Mouse (Mus musculus): ENCODE measurements around the gene Nhsl1.

DNA sequence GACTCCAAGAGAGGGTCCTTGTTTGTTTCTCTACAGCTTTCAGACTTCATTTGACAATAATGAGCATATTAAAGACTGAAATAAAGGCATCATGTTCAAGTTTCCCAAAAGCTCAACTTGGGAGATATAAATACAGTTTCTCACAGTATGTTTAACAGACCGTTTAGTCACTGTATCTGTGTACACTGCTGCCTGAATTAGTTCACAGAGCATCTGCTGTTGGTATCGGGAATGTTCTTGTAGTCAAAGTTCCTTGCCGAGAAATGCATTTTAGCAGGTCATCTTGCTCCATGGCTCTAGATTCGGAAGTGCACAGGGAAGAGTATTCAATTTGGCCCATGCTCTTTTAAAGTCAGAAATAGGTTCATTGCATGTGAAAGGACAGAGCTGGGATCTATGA lies 159.5 kb downstream of the Nhsl1 start:
- no peak for TF ChIP-seq CTCF (IDR thresholded peaks at IDR 0.05; ENCODE audit: extremely low read depth, insufficient read depth, low read length)
- TF ChIP-seq POLR2A (IDR thresholded peaks at IDR 0.05; ENCODE audit: extremely low read depth, insufficient read depth, low read length), result no peak

Measured in cortical plate, adult 2 months (tissue).